Mouse (Mus musculus) cerebellum, adult 11-12 months (tissue): ENCODE data around the gene Olfr239.
"Not testable (repeated sequence)": the region's sequence is repeated elsewhere in the genome, so short reads cannot be mapped to it uniquely, and the experiment has no call there.

Source experiments
- DNase-seq: peaks from one replicate; pipeline ENCODE4 v3.0.0; 2022

The Olfr239 gene

DNA sequence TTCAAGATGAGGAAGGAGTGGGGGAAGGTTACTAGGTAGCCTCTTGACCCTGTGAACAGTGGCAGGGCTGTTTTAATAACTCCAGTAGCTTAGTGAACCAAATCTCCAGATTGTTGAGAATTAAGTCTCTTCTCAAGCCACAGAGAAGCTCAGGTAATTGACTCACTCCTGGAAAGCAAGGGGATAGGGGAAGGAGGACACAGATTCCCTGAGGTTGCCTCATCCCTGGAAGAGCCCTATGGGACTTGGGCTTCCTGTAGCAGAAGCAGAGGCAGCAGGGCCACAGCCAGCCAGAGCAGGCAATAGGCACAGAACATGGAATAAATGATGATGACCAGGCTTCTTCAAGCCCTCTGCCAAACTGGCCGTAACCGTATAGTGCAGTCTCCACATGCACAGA is at the start of gene Olfr239:
Olfr239 (plus strand) TSS at position 301 of the 400 bp plus-strand sequence.
- not testable (repeated sequence) for DNase-seq

DNA sequence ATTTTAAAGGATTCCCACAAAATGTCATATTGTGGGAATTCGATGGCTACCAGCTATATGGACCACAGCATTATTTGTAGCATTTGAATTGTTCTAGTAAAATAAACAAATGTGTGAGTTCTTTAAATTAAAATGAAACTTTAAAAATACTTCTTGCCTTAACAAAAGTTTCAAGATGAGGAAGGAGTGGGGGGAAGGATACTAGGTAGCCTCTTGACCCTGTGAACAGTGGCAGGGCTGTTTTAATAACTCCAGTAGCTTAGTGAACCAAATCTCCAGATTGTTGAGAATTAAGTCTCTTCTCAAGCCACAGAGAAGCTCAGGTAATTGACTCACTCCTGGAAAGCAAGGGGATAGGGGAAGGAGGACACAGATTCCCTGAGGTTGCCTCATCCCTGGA is 23.0 kb upstream of the Olfr239 start, which contains the start of gene Olfr55:
Olfr55 (plus strand) TSS at position 301 of the 400 bp plus-strand sequence.
- DNase-seq = not testable (repeated sequence)

DNA sequence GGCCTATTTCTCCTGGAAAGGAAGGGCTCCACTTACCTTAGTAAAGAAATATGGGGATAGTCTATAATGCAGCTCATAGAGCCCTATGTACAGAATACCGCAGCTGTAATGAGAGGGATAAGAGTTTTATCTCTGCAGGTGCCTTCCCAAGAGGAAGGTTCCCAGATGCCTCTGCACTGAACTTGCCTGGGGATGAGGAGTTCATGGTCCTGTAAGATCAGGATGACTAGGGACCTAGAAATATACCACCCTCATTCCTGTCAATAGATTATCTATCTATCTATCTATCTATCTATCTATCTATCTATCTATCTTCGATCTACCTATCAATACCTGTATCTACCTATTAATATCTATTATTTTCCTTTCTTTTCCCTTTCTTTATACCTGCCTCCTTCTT is 30.5 kb downstream of the Olfr239 start, which contains the start of gene Olfr1564:
Olfr1564 (minus strand) TSS at position 101 of the 400 bp plus-strand sequence.
- no peak for DNase-seq

DNA sequence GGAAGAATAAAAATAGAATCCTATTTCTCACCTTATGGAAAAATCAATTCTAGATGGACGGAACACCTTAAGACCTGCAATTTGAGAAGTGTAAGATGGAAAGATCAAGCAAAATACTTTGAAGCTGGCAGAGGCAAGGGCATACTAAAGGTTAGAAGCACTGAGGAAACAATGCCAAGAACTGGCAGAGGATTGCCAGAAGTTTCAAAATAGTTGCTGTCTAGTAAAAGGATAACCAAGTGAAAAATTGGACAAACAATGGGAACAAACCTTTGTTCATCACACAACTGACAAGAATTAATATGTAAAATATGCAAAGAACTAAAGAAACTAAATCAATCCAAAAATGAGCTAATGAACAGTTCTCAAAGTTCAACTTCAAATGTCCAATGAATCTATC is 45.5 kb downstream of the Olfr239 start:
- not testable (repeated sequence) for DNase-seq
